Mouse (Mus musculus) layer of hippocampus, adult 2 months (tissue): Measurements from ENCODE around the gene Crb1. TPM values are rescaled to one million over a fixed set of nuclear protein-coding genes. Genes with fewer than 3 reads are reported as not detected.

Experiments
- DNase-seq, 2 experiments: peaks; one replicate each; pipeline ENCODE4 v3.0.0; 2022; ENCODE audit warnings: low spot score in 2 of 2
- H3K27ac ChIP-seq: fragments of 200-600 bp; 2 replicates; pipeline ENCODE4 v1.8.1; 2022
- H3K4me3 ChIP-seq: fragments of 200-600 bp; 2 replicates; pipeline ENCODE4 v1.8.1; 2022; ENCODE audit warnings: mild to moderate bottlenecking
- CTCF ChIP-seq: fragments of 200-600 bp; conservative IDR thresholded peaks from 2 replicates; pipeline ENCODE4 v1.8.1; 2022; ENCODE audit warnings: antibody characterized with exemption, mild to moderate bottlenecking, moderate library complexity
- total RNA-seq, 2 experiments: library from RNA; stranded (reverse); gene quantifications; 2 replicates each; pipeline ENCODE4 v1.2.3; 2021

The Crb1 gene
- total RNA-seq, 2 experiments from 2014 or later: 0.32 to 0.82 TPM

GRCm38 (mm10) chr1:139246723-139247380 is 130.0 kb downstream of the Crb1 start:
- H3K4me3 ChIP-seq: no peak overlapping the region
- TF ChIP-seq CTCF: no peak
- no peak for DNase-seq
- no peak overlapping the region for H3K27ac ChIP-seq

GRCm38 (mm10) chr1:139236794-139237193 is 140.1 kb downstream of the Crb1 start:
- DNase-seq: no peak
- H3K4me3 ChIP-seq: no peak overlapping the region
- no peak for TF ChIP-seq CTCF

GRCm38 (mm10) chr1:139234611-139235568 is 142.0 kb downstream of the Crb1 start:
- no peak overlapping the region for H3K4me3 ChIP-seq
- H3K27ac ChIP-seq: no peak overlapping the region
- DNase-seq: no peak
- TF ChIP-seq CTCF: no peak

More at GRCm38 (mm10) chr1:139236794-139237193, 140.1 kb downstream of the Crb1 start:
- no peak overlapping the region for H3K27ac ChIP-seq

GRCm38 (mm10) chr1:139232636-139233035 is 144.3 kb downstream of the Crb1 start:
- no peak for DNase-seq
- no peak overlapping the region for H3K4me3 ChIP-seq
- TF ChIP-seq CTCF: no peak
- H3K27ac ChIP-seq: no peak overlapping the region

GRCm38 (mm10) chr1:139224309-139224949 is 152.5 kb downstream of the Crb1 start:
- DNase-seq: no peak
- TF ChIP-seq CTCF: no peak
- H3K4me3 ChIP-seq: no peak overlapping the region
- 0 out of 2 replicates have a peak overlapping the region, but pooled peaks have one; percentile 0 for H3K27ac ChIP-seq

- Histone ChIP-seq H3K27ac (no peak overlapping the region), H3K4me3 (no peak overlapping the region)
- no peak for DNase-seq
- TF ChIP-seq CTCF: no peak
These were observed 153.1 kb downstream of the Crb1 start for GRCm38 (mm10) chr1:139223804-139224203.

GRCm38 (mm10) chr1:139215311-139215710 is 161.6 kb downstream of the Crb1 start:
- no peak for DNase-seq
- no peak for TF ChIP-seq CTCF
- H3K4me3 ChIP-seq: no peak overlapping the region
- no peak overlapping the region for H3K27ac ChIP-seq

GRCm38 (mm10) chr1:139210505-139210904 is 166.4 kb downstream of the Crb1 start:
- Histone ChIP-seq H3K27ac (peak overlapping the region; percentile 52), H3K4me3 (no peak overlapping the region)
- DNase-seq: no peak
- TF ChIP-seq CTCF: no peak

- no peak for TF ChIP-seq CTCF
- peak in 1 of 2 experiments; percentile 8 for DNase-seq
- H3K4me3 ChIP-seq: no peak overlapping the region
- peak overlapping the region; percentile 52 for H3K27ac ChIP-seq
These were observed 167.1 kb downstream of the Crb1 start for GRCm38 (mm10) chr1:139209796-139210195.

- H3K4me3 ChIP-seq: no peak overlapping the region
- H3K27ac ChIP-seq: no peak overlapping the region
- DNase-seq: no peak
- TF ChIP-seq CTCF: no peak
These were observed 170.6 kb downstream of the Crb1 start for GRCm38 (mm10) chr1:139206259-139206658.

- peak; percentile 20 to 34 for DNase-seq
- no peak for TF ChIP-seq CTCF
These were observed 173.9 kb downstream of the Crb1 start for GRCm38 (mm10) chr1:139203026-139203425.

GRCm38 (mm10) chr1:139194428-139195028 is 182.4 kb downstream of the Crb1 start:
- TF ChIP-seq CTCF: no peak
- no peak for DNase-seq
- Histone ChIP-seq H3K4me3 (no peak overlapping the region), H3K27ac (no peak overlapping the region)

More at GRCm38 (mm10) chr1:139203026-139203425, 173.9 kb downstream of the Crb1 start:
- Histone ChIP-seq H3K27ac (peak overlapping the region; percentile 71), H3K4me3 (no peak overlapping the region)
